Mouse (Mus musculus) myocyte (in vitro differentiated cells): Measurements from ENCODE around the gene Tor4a.

ENCODE experiments used
- CEBPB ChIP-seq: IDR thresholded peaks from 2 replicates; pipeline ENCODE4 v1.6.1; 2011; ENCODE audit warnings: mild to moderate bottlenecking, moderate library complexity; ENCODE audit not compliant: poor library complexity, insufficient read depth, severe bottlenecking
- E2F4 ChIP-seq: IDR thresholded peaks from one replicate; pipeline ENCODE4 v1.6.1; 2011; ENCODE audit warnings: mild to moderate bottlenecking, control low read depth, moderate library complexity; ENCODE audit not compliant: insufficient read depth
- MAX ChIP-seq: IDR thresholded peaks from one replicate; pipeline ENCODE4 v1.6.1; 2011; ENCODE audit warnings: low read depth, mild to moderate bottlenecking, control low read depth
- MYOD1 ChIP-seq, 3 experiments: IDR thresholded peaks; one replicate each; pipeline ENCODE4 v1.6.1; 2011; ENCODE audit warnings: control low read depth in 2 of 3, low read depth in 2 of 3, mild to moderate bottlenecking in 2 of 3, moderate library complexity in 1 of 3; ENCODE audit not compliant: insufficient read length in 2 of 3, control insufficient read depth in 1 of 3
- POLR2A ChIP-seq: IDR thresholded peaks from one replicate; pipeline ENCODE4 v1.6.1; 2011; ENCODE audit warnings: low read depth, mild to moderate bottlenecking, control low read depth, moderate library complexity; ENCODE audit not compliant: insufficient read length
- POLR2AphosphoS2 ChIP-seq: IDR thresholded peaks from one replicate; pipeline ENCODE4 v1.6.1; 2011; ENCODE audit warnings: low read depth, control low read depth; ENCODE audit not compliant: insufficient read length
- TCF12 ChIP-seq: IDR thresholded peaks from one replicate; pipeline ENCODE4 v1.6.1; 2011; ENCODE audit warnings: mild to moderate bottlenecking, control low read depth; ENCODE audit not compliant: poor library complexity, insufficient read depth, severe bottlenecking
- TCF3 ChIP-seq: IDR thresholded peaks from one replicate; pipeline ENCODE4 v1.6.1; 2011; ENCODE audit warnings: low read depth, control low read depth; ENCODE audit not compliant: insufficient read length
- USF1 ChIP-seq: IDR thresholded peaks from one replicate; pipeline ENCODE4 v1.6.1; 2011; ENCODE audit warnings: low read depth, mild to moderate bottlenecking, control low read depth, moderate library complexity

GRCm38 (mm10) chr2:25194006-25194405 lies 2.7 kb downstream of the Tor4a start:
- TF ChIP-seq POLR2A, result no peak
- no peak for TF ChIP-seq POLR2AphosphoS2
- TF ChIP-seq MAX, result no peak
- no peak for TF ChIP-seq E2F4
- no peak for TF ChIP-seq MYOD1 (IDR thresholded peaks at IDR 0.05; ENCODE audit: control insufficient read depth in 1 of 3, insufficient read length in 2 of 3, low read depth in 2 of 3)
- TF ChIP-seq CEBPB, result no peak
- TF ChIP-seq TCF12, result no peak
- TF ChIP-seq TCF3, result no peak
- TF ChIP-seq USF1, result no peak
